ENCODE assay signal across 10 mouse cellular contexts in the genomic region with DNA sequence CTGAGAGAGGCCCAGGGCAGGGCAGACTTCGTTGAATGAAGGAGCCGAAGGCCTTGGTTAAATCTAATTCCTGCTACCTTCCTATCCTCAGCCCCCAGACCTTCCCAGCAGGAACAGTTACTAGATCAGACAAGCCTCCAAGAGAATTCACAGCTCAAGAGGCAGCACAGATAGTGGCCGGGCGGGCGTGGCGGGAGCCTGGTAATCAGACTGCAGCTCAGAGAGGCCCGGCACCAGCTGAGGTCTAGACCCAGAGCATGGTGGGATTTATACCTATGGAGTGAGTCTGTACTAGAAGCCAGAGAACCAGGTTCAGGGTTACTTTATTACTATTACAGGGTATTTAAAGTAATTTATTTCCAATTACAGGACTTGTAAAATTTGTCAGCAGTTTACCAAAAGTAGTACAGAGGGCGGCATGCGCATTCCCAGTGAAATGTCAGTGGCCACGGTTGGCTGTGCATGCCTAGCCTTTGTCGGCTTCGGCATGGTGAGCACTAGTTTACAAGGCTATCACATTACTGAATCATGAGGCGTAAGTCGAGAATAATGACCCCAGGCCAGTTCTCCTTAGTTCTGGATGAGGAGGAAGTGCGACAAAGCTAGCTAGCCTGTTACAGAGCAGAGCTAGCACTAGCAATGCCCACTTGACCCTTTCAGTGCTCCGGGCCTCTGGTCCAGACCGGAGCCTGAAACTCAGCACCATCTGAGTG. TPM values are rescaled to one million over a fixed set of nuclear protein-coding genes. Genes with fewer than 3 reads are reported as not detected.
DNase-seq lines count a peak whose midpoint lies in the region; ATAC-seq lines count a peak whose summit lies in the region.
"Had no signal": no experiment of that assay in that cellular context is flagged by ENCODE, and none has a peak within 500 bp of the region (broad histone marks: within the 10 kb centered on the region; RNA-seq: fewer than 3 reads in every experiment).

No protein-coding gene starts in this region.

- H3K27ac ChIP-seq in midbrain, embryonic 14.5 days (replicated peaks; ENCODE audit: low read depth, low read length) = no peak overlapping the region
- H3K27ac ChIP-seq: left cerebral cortex, adult 2 months had no signal

- no peak for ATAC-seq in midbrain, embryonic 14.5 days (ENCODE audit: low FRiP score, low TSS enrichment)
- ATAC-seq: intestine, embryonic 16.5 days had no signal

- H3K4me2 ChIP-seq in midbrain, embryonic 14.5 days (ENCODE audit: low read length) = no peak overlapping the region

- 71% methylated on average over 17 of the region's 17 CpGs for WGBS in midbrain, embryonic 14.5 days

- no peaks in the 10 kb centered on the region for H3K27me3 ChIP-seq in midbrain, embryonic 14.5 days (ENCODE audit: control insufficient read depth, insufficient read depth, low read length)

- DNase-seq in testis, postnatal 14 days (ENCODE audit: low spot score) = peak; percentile 21
- DNase-seq in testis, postnatal 10 days (ENCODE audit: low spot score) = no peak
- peak; percentile 62 for DNase-seq in hindlimb bud, embryonic 11.5 days (ENCODE audit: extremely low spot score, low read depth, low spot score)
- peak; percentile 63 to 73 for DNase-seq in kidney, postnatal 36 days
- DNase-seq in adrenal gland, postnatal 25 days = no peak
- no peak for DNase-seq in midbrain, embryonic 14.5 days
- no peak for DNase-seq in thymus, postnatal 14 days
- DNase-seq: cerebellum, postnatal 14 days had no signal

- peaks cover 42% of the 10 kb centered on the region for H3K36me3 ChIP-seq in midbrain, embryonic 14.5 days (ENCODE audit: control insufficient read depth, insufficient read depth, low read length)

- H3K9me3 ChIP-seq in midbrain, embryonic 14.5 days (ENCODE audit: control insufficient read depth, low read length) = no peaks in the 10 kb centered on the region

- H3K4me1 ChIP-seq in midbrain, embryonic 14.5 days (ENCODE audit: control insufficient read depth, insufficient read depth, low read length) = no peaks in the 10 kb centered on the region

- no peak overlapping the region for H3K9ac ChIP-seq in midbrain, embryonic 14.5 days (replicated peaks; ENCODE audit: low read length)

- no peak overlapping the region for H3K4me3 ChIP-seq in midbrain, embryonic 14.5 days (replicated peaks; ENCODE audit: low read depth, low read length)
- H3K4me3 ChIP-seq: left cerebral cortex, adult 2 months had no signal

RNA-seq across cellular contexts. Expression of a gene that starts 15.1 kb away (rescaled TPM):
- total RNA-seq in adrenal gland, postnatal 25 days (2021) = 22.7 and 25.2 TPM in 2 replicates
- polyA plus RNA-seq in midbrain, embryonic 14.5 days (2014; fragmentation: Nextera tagmentation; extraction: Ambion mirVana) = 27.4 and 28.6 TPM in 2 replicates

RNA-seq across cellular contexts. Expression of a gene that starts 35.8 kb away (rescaled TPM):
- total RNA-seq in adrenal gland, postnatal 25 days (2021) = 18.5 and 22.6 TPM in 2 replicates
- 21.0 and 21.5 TPM in 2 replicates for polyA plus RNA-seq in midbrain, embryonic 14.5 days (2014; fragmentation: Nextera tagmentation; extraction: Ambion mirVana)

RNA-seq across cellular contexts. Expression of a gene that starts 41.1 kb away (rescaled TPM):
- 2.0 and 4.5 TPM in 2 replicates for total RNA-seq in adrenal gland, postnatal 25 days (2021)
- polyA plus RNA-seq in midbrain, embryonic 14.5 days (2014; fragmentation: Nextera tagmentation; extraction: Ambion mirVana) = 17.5 and 23.7 TPM in 2 replicates

RNA-seq across cellular contexts. Expression of a gene that starts 58.8 kb away (rescaled TPM):
- total RNA-seq in adrenal gland, postnatal 25 days (2021) = 8.6 and 10.8 TPM in 2 replicates
- polyA plus RNA-seq in midbrain, embryonic 14.5 days (2014; fragmentation: Nextera tagmentation; extraction: Ambion mirVana) = 2.4 and 2.9 TPM in 2 replicates

Comparison
In these comparisons a context has a peak if more than half of its experiments do, and no peak if none do; other contexts are left out.
1. DNase-seq: peak in testis, postnatal 14 days (single experiment), hindlimb bud, embryonic 11.5 days (single experiment) and kidney, postnatal 36 days (2 of 2); none in testis, postnatal 10 days (single experiment), adrenal gland, postnatal 25 days (single experiment), midbrain, embryonic 14.5 days (single experiment) and thymus, postnatal 14 days (single experiment).